Mouse (Mus musculus) ES-E14 (cell line): ENCODE measurements around the gene Cftr. TPM values are rescaled to one million over a fixed set of nuclear protein-coding genes. Genes with fewer than 3 reads are reported as not detected.

Experiments used
- DNase-seq: peaks from one replicate; pipeline ENCODE4 v3.0.0-alpha.2; 2013; ENCODE audit warnings: low read depth, low spot score
- H3K27ac ChIP-seq: 2 replicates; pipeline ENCODE4 v1.5.1; 2012; ENCODE audit warnings: low read depth, mild to moderate bottlenecking, low read length, moderate library complexity, mixed read lengths; ENCODE audit not compliant: poor library complexity, insufficient read depth, severe bottlenecking
- H3K36me3 ChIP-seq: 2 replicates; pipeline ENCODE4 v1.6.1; 2012; ENCODE audit warnings: mild to moderate bottlenecking, low read length, moderate library complexity, mixed read lengths; ENCODE audit not compliant: control insufficient read depth, poor library complexity, insufficient read depth, severe bottlenecking
- H3K4me1 ChIP-seq, 2 experiments: fragments of 150-350 bp in 1 of 2; sonication (generic) in 1 of 2; 2 replicates each; pipeline ENCODE4 v1.6.1; 2012; ENCODE audit warnings: low read length in 2 of 2, mild to moderate bottlenecking in 1 of 2, mixed read lengths in 1 of 2; ENCODE audit not compliant: control insufficient read depth in 2 of 2, insufficient read depth in 2 of 2, poor library complexity in 1 of 2
- H3K4me3 ChIP-seq, 2 experiments: fragments of 150-350 bp in 1 of 2; sonication (generic) in 1 of 2; 2 replicates each; pipeline ENCODE4 v1.5.1; 2012; ENCODE audit warnings: low read length in 2 of 2, low read depth in 1 of 2, mild to moderate bottlenecking in 1 of 2, mixed read lengths in 1 of 2; ENCODE audit not compliant: insufficient read depth in 1 of 2, poor library complexity in 1 of 2, severe bottlenecking in 1 of 2
- H3K9ac ChIP-seq: 2 replicates; pipeline ENCODE4 v1.6.1; 2012; ENCODE audit warnings: low read depth, mild to moderate bottlenecking, low read length, mixed read lengths; ENCODE audit not compliant: poor library complexity, insufficient read depth, severe bottlenecking
- H3K9me3 ChIP-seq: fragments of 150-350 bp; sonication (generic); 2 replicates; pipeline ENCODE4 v1.6.1; 2012; ENCODE audit warnings: low read depth, mild to moderate bottlenecking, low read length; ENCODE audit not compliant: control insufficient read depth, insufficient read depth
- CHD2 ChIP-seq: IDR thresholded peaks from 2 replicates; pipeline ENCODE4 v1.6.1; 2014; ENCODE audit warnings: mild to moderate bottlenecking, low read depth, low read length, inconsistent platforms
- HCFC1 ChIP-seq: IDR thresholded peaks from 2 replicates; pipeline ENCODE4 v1.6.1; 2012; ENCODE audit warnings: low read length, inconsistent platforms, borderline replicate concordance; ENCODE audit not compliant: insufficient read depth
- MAFK ChIP-seq: IDR thresholded peaks from 2 replicates; pipeline ENCODE4 v1.6.1; 2014; ENCODE audit warnings: mild to moderate bottlenecking, low read depth, low read length, inconsistent platforms; ENCODE audit not compliant: insufficient read depth
- ZC3H11A ChIP-seq: IDR thresholded peaks from 2 replicates; pipeline ENCODE4 v1.6.1; 2012; ENCODE audit warnings: low read depth, mild to moderate bottlenecking, inconsistent platforms, low read length, borderline replicate concordance
- ZNF384 ChIP-seq: IDR thresholded peaks from 2 replicates; pipeline ENCODE4 v1.6.1; 2012; ENCODE audit warnings: low read depth, low read length, inconsistent platforms
- in situ Hi-C, 2 experiments: fragments of 600-800 bp; cut with MboI; formaldehyde crosslinking; loops; one replicate each; pipeline ENCODE4 v1.15.1; 2025; ENCODE audit warnings: low sequenced_read_pairs in 2 of 2, inconsistent platforms in 1 of 2; ENCODE audit not compliant: unreplicated experiment in 2 of 2
- total RNA-seq: library from RNA; depleted of rRNA; stranded (reverse); fragments of 300-350 nt; gene quantifications from 2 replicates; pipeline ENCODE4 v1.2.3, GENCODE M21; 2012; rRNA removed

Cftr gene
- total RNA-seq, 1 experiment: 0.27 TPM

DNA sequence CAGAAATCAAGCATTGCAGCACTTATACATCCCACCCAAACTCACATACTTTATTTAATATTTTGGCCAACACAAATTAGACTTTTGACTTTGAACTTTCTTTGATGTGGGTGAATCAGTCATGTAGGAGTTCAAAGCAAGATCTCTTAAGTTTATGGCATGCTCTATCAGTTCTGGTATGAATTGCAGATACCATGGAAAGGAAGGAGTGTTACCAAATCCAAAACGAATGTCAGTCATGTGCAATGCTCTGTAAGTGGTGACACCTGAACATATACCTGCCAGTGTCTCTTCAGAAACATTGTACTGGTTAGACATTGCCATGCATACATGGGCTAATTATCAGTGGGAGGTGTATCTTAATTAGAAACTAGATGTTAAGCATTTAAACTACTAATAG lies 189.7 kb downstream of the Cftr start:
- TF ChIP-seq ZC3H11A: no peak
- no peak for TF ChIP-seq CHD2
- no peak for TF ChIP-seq ZNF384
- no peak for TF ChIP-seq HCFC1
- TF ChIP-seq MAFK: no peak
- H3K36me3 ChIP-seq: no peaks in the 10 kb centered on the region
- no peaks in the 10 kb centered on the region for H3K4me1 ChIP-seq
- H3K27ac ChIP-seq: no peak overlapping the region
- H3K9ac ChIP-seq: no peak overlapping the region
- no peaks in the 10 kb centered on the region for H3K9me3 ChIP-seq
- in situ Hi-C loops: no loop called here
- no peak for DNase-seq
- no peak overlapping the region for H3K4me3 ChIP-seq

DNA sequence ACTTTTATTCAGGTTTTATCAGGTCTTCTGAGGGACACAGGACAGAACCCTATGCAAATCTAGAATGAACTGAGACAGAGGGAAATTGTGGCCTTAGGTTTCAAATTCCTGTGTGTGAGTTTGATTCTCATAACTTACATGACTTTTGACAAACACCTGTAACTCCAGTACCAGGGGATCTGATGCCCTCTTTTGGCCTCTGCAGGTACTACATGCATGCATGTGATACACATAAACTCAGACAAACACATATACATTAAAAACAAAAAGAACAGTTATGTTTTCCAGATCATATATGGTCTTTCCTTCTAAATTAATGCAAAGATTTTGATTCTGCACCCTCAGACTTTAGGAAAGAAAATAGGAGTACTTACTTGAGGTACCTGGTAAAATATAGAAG lies 190.5 kb downstream of the Cftr start:
- no peaks in the 10 kb centered on the region for H3K36me3 ChIP-seq
- no peak for TF ChIP-seq MAFK
- no peak for TF ChIP-seq ZC3H11A
- no peak for TF ChIP-seq CHD2
- TF ChIP-seq ZNF384: no peak
- no peak for TF ChIP-seq HCFC1
- in situ Hi-C loops: no loop called here
- no peak for DNase-seq
- H3K9me3 ChIP-seq: no peaks in the 10 kb centered on the region
- no peaks in the 10 kb centered on the region for H3K4me1 ChIP-seq
- no peak overlapping the region for H3K27ac ChIP-seq
- H3K9ac ChIP-seq: no peak overlapping the region
- no peak overlapping the region for H3K4me3 ChIP-seq

DNA sequence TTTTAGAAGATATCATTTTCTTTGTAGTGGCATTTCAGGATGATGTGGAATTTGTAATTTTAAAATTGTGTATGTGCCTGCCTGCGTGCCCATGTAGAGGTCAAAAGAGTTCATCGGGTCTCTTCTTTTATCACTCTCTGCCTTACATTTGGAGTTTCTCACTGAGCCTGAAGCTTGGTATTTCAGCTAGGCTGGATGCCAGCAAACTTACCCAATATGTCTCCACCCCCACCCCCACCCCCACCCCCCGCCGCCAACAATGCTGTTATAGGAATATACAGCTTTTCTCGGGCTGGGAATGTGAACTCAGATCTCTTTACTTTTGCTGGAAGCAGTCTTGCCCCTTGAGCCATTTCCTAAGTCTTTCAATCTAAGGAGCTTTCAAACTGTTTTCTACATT lies 191.7 kb downstream of the Cftr start:
- H3K36me3 ChIP-seq: no peaks in the 10 kb centered on the region
- H3K4me3 ChIP-seq: no peak overlapping the region
- DNase-seq: no peak
- H3K9ac ChIP-seq: no peak overlapping the region
- no peak for TF ChIP-seq ZNF384
- TF ChIP-seq ZC3H11A: no peak
- no peak overlapping the region for H3K27ac ChIP-seq
- H3K4me1 ChIP-seq: no peaks in the 10 kb centered on the region
- in situ Hi-C loops: no loop called here
- H3K9me3 ChIP-seq: no peaks in the 10 kb centered on the region

DNA sequence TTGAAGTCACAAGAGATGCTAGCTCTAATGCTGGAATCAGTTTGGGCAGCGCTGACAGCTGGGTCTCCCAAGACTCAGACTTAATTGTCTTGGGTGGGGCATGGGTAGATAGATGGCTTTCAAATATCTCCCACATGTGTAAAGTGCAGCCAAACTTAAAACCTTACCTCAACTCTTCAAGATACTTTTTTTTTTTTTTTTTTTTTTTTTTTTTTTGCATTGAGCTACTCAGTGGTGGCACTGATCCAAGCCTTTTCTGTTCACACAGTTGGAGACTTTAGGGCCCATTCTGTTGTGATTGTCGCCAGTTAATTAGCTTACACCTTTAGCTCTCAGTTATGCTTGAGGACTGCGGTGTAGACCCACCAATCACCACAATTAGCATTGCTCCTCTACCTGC lies 198.6 kb downstream of the Cftr start:
- TF ChIP-seq MAFK (no peak), ZNF384 (no peak), ZC3H11A (no peak), HCFC1 (no peak), CHD2 (no peak)
- H3K9me3 ChIP-seq: no peaks in the 10 kb centered on the region
- no peak for DNase-seq
- no peak overlapping the region for H3K4me3 ChIP-seq
- H3K27ac ChIP-seq: no peak overlapping the region
- in situ Hi-C loops: no loop called here
- no peaks in the 10 kb centered on the region for H3K36me3 ChIP-seq
- no peaks in the 10 kb centered on the region for H3K4me1 ChIP-seq
- no peak overlapping the region for H3K9ac ChIP-seq

DNA sequence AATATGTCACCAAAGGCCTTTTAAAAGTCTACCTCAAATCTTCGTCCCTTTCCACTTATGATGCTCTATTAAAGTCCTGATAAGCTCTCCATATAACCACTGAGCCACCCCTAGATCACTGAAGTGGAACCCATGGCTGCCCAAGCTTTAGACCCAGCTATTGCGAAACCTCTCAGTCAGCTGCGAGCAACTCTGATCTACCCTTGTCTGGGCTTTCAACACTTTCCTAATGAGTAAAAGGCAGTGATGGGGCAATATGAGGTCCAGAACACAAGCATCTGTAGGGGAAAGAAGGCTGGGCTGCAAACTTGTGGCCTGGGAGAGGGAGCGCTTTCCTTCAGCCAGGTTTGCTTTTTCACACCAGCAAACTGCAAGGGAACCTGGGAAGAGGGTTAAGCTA lies 199.2 kb downstream of the Cftr start:
- no peak for DNase-seq
- Histone ChIP-seq H3K4me3 (no peak overlapping the region), H3K9ac (no peak overlapping the region), H3K36me3 (no peaks in the 10 kb centered on the region), H3K9me3 (no peaks in the 10 kb centered on the region), H3K27ac (no peak overlapping the region), H3K4me1 (no peaks in the 10 kb centered on the region)
- in situ Hi-C loops: loop anchor here in 1 of 2 experiments (10.0 kb wide), 1 partner anchor 285 kb away; no protein-coding TSS in a partner anchor
- no peak for TF ChIP-seq MAFK
- TF ChIP-seq HCFC1: no peak
- TF ChIP-seq ZNF384: no peak
- TF ChIP-seq CHD2: no peak
- TF ChIP-seq ZC3H11A: no peak

Other genes starting within 250 kb of the Cftr start
- gene Wnt2, start 140.1 kb upstream of the Cftr start, total RNA-seq: 0.11 and 0.27 TPM in 2 replicates
- 0.21 and 1.6 TPM in 2 replicates for gene Asz1, start 61.6 kb upstream of the Cftr start, total RNA-seq